Mouse (Mus musculus) myocyte (in vitro differentiated cells): ENCODE data around the gene Itga5. TPM values are rescaled to one million over a fixed set of nuclear protein-coding genes. Genes with fewer than 3 reads are reported as not detected.

Experiments used
- H3K27me3 ChIP-seq: one replicate; pipeline ENCODE4 v1.6.1; 2011; ENCODE audit not compliant: control insufficient read depth, insufficient read depth, insufficient read length
- H3K36me3 ChIP-seq: one replicate; pipeline ENCODE4 v1.6.1; 2011; ENCODE audit not compliant: control insufficient read depth, insufficient read depth
- H3K4me2 ChIP-seq: one replicate; pipeline ENCODE4 v1.6.1; 2011; ENCODE audit warnings: low read depth, control low read depth
- H3K4me3 ChIP-seq: one replicate; pipeline ENCODE4 v1.5.1; 2011; ENCODE audit warnings: mild to moderate bottlenecking, control low read depth, moderate library complexity
- H3K79me2 ChIP-seq: one replicate; pipeline ENCODE4 v1.6.1; 2011; ENCODE audit not compliant: control insufficient read depth, insufficient read depth
- H3ac ChIP-seq: one replicate; pipeline ENCODE4 v1.6.1; 2011; ENCODE audit not compliant: control insufficient read depth, insufficient read length
- CEBPB ChIP-seq: IDR thresholded peaks from 2 replicates; pipeline ENCODE4 v1.6.1; 2011; ENCODE audit warnings: mild to moderate bottlenecking, moderate library complexity; ENCODE audit not compliant: poor library complexity, insufficient read depth, severe bottlenecking
- E2F4 ChIP-seq: IDR thresholded peaks from one replicate; pipeline ENCODE4 v1.6.1; 2011; ENCODE audit warnings: mild to moderate bottlenecking, control low read depth, moderate library complexity; ENCODE audit not compliant: insufficient read depth
- MAX ChIP-seq: IDR thresholded peaks from one replicate; pipeline ENCODE4 v1.6.1; 2011; ENCODE audit warnings: low read depth, mild to moderate bottlenecking, control low read depth
- MYOD1 ChIP-seq, 3 experiments: IDR thresholded peaks; one replicate each; pipeline ENCODE4 v1.6.1; 2011; ENCODE audit warnings: control low read depth in 2 of 3, low read depth in 2 of 3, mild to moderate bottlenecking in 2 of 3, moderate library complexity in 1 of 3; ENCODE audit not compliant: insufficient read length in 2 of 3, control insufficient read depth in 1 of 3
- MYOG ChIP-seq, 3 experiments: IDR thresholded peaks; one replicate each; pipeline ENCODE4 v1.6.1; 2011; ENCODE audit warnings: control low read depth in 2 of 3, low read depth in 2 of 3, mild to moderate bottlenecking in 2 of 3; ENCODE audit not compliant: insufficient read length in 2 of 3, control insufficient read depth in 1 of 3, insufficient read depth in 1 of 3
- POLR2A ChIP-seq: IDR thresholded peaks from one replicate; pipeline ENCODE4 v1.6.1; 2011; ENCODE audit warnings: low read depth, mild to moderate bottlenecking, control low read depth, moderate library complexity; ENCODE audit not compliant: insufficient read length
- POLR2AphosphoS2 ChIP-seq: IDR thresholded peaks from one replicate; pipeline ENCODE4 v1.6.1; 2011; ENCODE audit warnings: low read depth, control low read depth; ENCODE audit not compliant: insufficient read length
- REST ChIP-seq: IDR thresholded peaks from one replicate; pipeline ENCODE4 v1.6.1; 2011; ENCODE audit warnings: mild to moderate bottlenecking, control low read depth, moderate library complexity; ENCODE audit not compliant: insufficient read depth, insufficient read length
- SRF ChIP-seq: IDR thresholded peaks from one replicate; pipeline ENCODE4 v1.6.1; 2011; ENCODE audit warnings: low read depth; ENCODE audit not compliant: control insufficient read depth, insufficient read length
- TCF12 ChIP-seq: IDR thresholded peaks from one replicate; pipeline ENCODE4 v1.6.1; 2011; ENCODE audit warnings: mild to moderate bottlenecking, control low read depth; ENCODE audit not compliant: poor library complexity, insufficient read depth, severe bottlenecking
- TCF3 ChIP-seq: IDR thresholded peaks from one replicate; pipeline ENCODE4 v1.6.1; 2011; ENCODE audit warnings: low read depth, control low read depth; ENCODE audit not compliant: insufficient read length
- USF1 ChIP-seq: IDR thresholded peaks from one replicate; pipeline ENCODE4 v1.6.1; 2011; ENCODE audit warnings: low read depth, mild to moderate bottlenecking, control low read depth, moderate library complexity
- polyA plus RNA-seq: library from polyadenylated mRNA; unstranded; fragments of >200 nt; fragmentation: generic; extraction: Trizol; gene quantifications from one replicate; pipeline ENCODE4 v1.2.1, GENCODE M21; 2012; ENCODE audit warnings: missing spikeins

Itga5 gene
- polyA plus RNA-seq, 1 experiment: 162 TPM

- no peak for TF ChIP-seq POLR2A
- TF ChIP-seq TCF3: no peak
- no peak for TF ChIP-seq POLR2AphosphoS2
- TF ChIP-seq MAX: no peak
- TF ChIP-seq SRF: no peak
- no peak for TF ChIP-seq TCF12
- no peak for TF ChIP-seq E2F4
- no peak for TF ChIP-seq REST
- TF ChIP-seq MYOG (IDR thresholded peaks at IDR 0.05; ENCODE audit: control insufficient read depth in 1 of 3, insufficient read depth in 1 of 3, insufficient read length in 2 of 3, low read depth in 2 of 3): no peak
- TF ChIP-seq USF1: no peak
- no peak for TF ChIP-seq CEBPB
- TF ChIP-seq MYOD1 (IDR thresholded peaks at IDR 0.05; ENCODE audit: control insufficient read depth in 1 of 3, insufficient read length in 2 of 3, low read depth in 2 of 3): no peak
- H3K27me3 ChIP-seq: no peaks in the 10 kb centered on the region
- H3K4me3 ChIP-seq: no peak overlapping the region
Measured at GRCm38 (mm10) chr15:103339166-103339960, 27.2 kb downstream of the Itga5 start.

GRCm38 (mm10) chr15:103338829-103339165, 27.8 kb downstream of the Itga5 start:
- Histone ChIP-seq H3K27me3 (no peaks in the 10 kb centered on the region), H3K79me2 (no peaks in the 10 kb centered on the region), H3K36me3 (peaks cover 5% of the 10 kb centered on the region), H3ac (no peak overlapping the region), H3K4me3 (no peak overlapping the region), H3K4me2 (no peak overlapping the region)
- no peak for TF ChIP-seq MYOD1 (IDR thresholded peaks at IDR 0.05; ENCODE audit: control insufficient read depth in 1 of 3, insufficient read length in 2 of 3, low read depth in 2 of 3)
- TF ChIP-seq TCF12: no peak
- TF ChIP-seq MAX: no peak
- TF ChIP-seq USF1: no peak
- no peak for TF ChIP-seq SRF
- no peak for TF ChIP-seq E2F4
- TF ChIP-seq MYOG (IDR thresholded peaks at IDR 0.05; ENCODE audit: control insufficient read depth in 1 of 3, insufficient read depth in 1 of 3, insufficient read length in 2 of 3, low read depth in 2 of 3): no peak
- no peak for TF ChIP-seq POLR2AphosphoS2
- TF ChIP-seq REST: no peak
- no peak for TF ChIP-seq CEBPB
- no peak for TF ChIP-seq POLR2A
- TF ChIP-seq TCF3: no peak

More at GRCm38 (mm10) chr15:103339166-103339960, 27.2 kb downstream of the Itga5 start:
- Histone ChIP-seq H3K36me3 (peaks cover 10% of the 10 kb centered on the region), H3K79me2 (no peaks in the 10 kb centered on the region), H3ac (no peak overlapping the region), H3K4me2 (no peak overlapping the region)

DNA sequence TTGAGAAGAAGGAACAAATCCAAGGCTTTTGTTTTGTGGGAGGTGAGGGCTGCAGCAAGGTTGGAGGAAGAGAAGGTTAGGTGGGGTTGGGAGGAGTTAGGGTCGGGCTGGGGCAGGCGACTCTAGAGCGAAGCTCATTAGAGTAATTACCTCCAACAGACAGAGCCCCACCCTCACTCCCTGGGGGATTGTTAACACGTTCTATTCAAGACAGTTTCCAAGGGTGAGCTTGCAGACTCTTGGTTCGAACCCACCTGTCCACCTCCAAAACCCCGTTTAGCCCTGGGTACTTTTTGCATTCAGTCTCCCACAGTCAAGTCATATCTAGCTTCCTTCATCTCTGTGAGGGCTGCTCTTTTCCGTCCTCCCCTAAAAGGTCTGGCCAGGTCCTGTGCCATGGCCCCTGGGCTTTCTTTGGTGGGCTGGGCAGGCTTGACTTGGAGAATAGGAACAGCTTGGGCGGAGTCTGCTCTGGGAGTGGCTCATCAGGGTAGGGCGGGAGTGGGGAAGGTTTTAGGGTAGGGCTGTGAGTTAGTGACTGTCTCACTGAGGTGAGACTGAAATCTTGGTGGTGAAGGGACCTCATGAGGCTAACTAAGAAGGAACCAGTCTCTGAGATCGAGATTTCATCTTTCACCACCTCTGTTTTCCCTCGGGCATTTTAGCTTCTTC, 29.4 kb downstream of the Itga5 start:
- Histone ChIP-seq H3K4me3 (no peak overlapping the region), H3K36me3 (no peaks in the 10 kb centered on the region), H3ac (no peak overlapping the region), H3K79me2 (no peaks in the 10 kb centered on the region), H3K27me3 (no peaks in the 10 kb centered on the region), H3K4me2 (no peak overlapping the region)
- TF ChIP-seq POLR2A (no peak), MYOG (IDR thresholded peaks at IDR 0.05; ENCODE audit: control insufficient read depth in 1 of 3, insufficient read depth in 1 of 3, insufficient read length in 2 of 3, low read depth in 2 of 3) (no peak), MAX (no peak), MYOD1 (IDR thresholded peaks at IDR 0.05; ENCODE audit: control insufficient read depth in 1 of 3, insufficient read length in 2 of 3, low read depth in 2 of 3) (no peak), TCF3 (no peak), CEBPB (no peak), TCF12 (no peak), E2F4 (no peak), USF1 (no peak), REST (no peak), POLR2AphosphoS2 (no peak), SRF (no peak)

DNA sequence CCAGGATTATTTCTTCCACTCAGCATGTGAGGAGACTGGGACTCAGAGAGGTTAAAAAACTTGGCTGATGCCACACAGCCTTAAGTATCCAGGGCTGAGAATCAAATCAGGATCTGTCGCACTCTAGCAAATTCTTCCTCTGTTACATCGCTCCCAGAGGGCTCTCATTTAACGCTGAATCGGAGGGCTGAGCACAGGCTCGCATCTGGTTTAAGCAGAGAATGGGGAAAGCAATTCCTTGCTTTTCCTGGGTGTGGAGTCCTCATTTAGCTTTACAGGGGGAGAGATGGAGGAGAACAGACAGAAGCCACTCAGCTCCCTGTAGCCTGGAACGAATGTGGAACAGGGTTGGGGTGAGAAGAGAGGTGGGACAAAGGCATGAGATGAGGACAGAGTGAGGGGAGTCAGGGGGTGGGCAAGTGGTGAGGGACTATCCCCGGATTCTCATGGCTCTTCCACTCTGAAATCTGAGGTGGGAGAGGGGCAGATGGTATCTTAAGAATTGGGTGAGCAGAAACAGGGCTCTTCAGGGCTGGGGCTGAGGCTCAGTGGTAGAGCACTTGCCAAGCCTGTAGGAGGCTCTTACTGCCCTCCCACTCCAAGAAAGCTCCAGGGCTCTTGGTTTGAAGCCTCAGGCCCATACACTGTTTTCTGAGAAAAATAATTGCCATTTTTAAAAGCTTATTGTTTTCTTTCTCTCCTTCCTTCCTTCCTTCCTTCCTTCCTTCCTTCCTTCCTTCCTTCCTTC, 30.9 kb downstream of the Itga5 start:
- Histone ChIP-seq H3ac (no peak overlapping the region), H3K4me2 (no peak overlapping the region), H3K27me3 (no peaks in the 10 kb centered on the region), H3K36me3 (no peaks in the 10 kb centered on the region), H3K79me2 (no peaks in the 10 kb centered on the region), H3K4me3 (no peak overlapping the region)
- no peak for TF ChIP-seq SRF
- TF ChIP-seq REST: no peak
- no peak for TF ChIP-seq CEBPB
- no peak for TF ChIP-seq USF1
- no peak for TF ChIP-seq MYOG (IDR thresholded peaks at IDR 0.05; ENCODE audit: control insufficient read depth in 1 of 3, insufficient read depth in 1 of 3, insufficient read length in 2 of 3, low read depth in 2 of 3)
- TF ChIP-seq MYOD1 (IDR thresholded peaks at IDR 0.05; ENCODE audit: control insufficient read depth in 1 of 3, insufficient read length in 2 of 3, low read depth in 2 of 3): no peak
- no peak for TF ChIP-seq E2F4
- no peak for TF ChIP-seq POLR2A
- no peak for TF ChIP-seq POLR2AphosphoS2
- no peak for TF ChIP-seq MAX
- TF ChIP-seq TCF3: no peak
- no peak for TF ChIP-seq TCF12
